Mouse (Mus musculus): Measurements from ENCODE around the gene Nmnat3. TPM values are rescaled to one million over a fixed set of nuclear protein-coding genes. Genes with fewer than 3 reads are reported as not detected.

The Nmnat3 gene
- polyA plus RNA-seq, 2 experiments, result 19.1 to 26.8 TPM

GRCm38 (mm10) chr9:98280162-98280561 is 7.1 kb upstream of the Nmnat3 start:
- TF ChIP-seq EP300 (IDR thresholded peaks at IDR 0.05; ENCODE audit: low read depth) (no peak), CTCF (IDR thresholded peaks at IDR 0.05; ENCODE audit: low read depth) (no peak)
- Histone ChIP-seq H3K9me3 (ENCODE audit: control insufficient read depth, low read length) (no peaks in the 10 kb centered on the region), H3K36me3 (replicated peaks; ENCODE audit: control insufficient read depth, insufficient read depth, low read depth) (no peaks in the 10 kb centered on the region), H3K27me3 (ENCODE audit: control insufficient read depth, insufficient read depth, low read length) (no peaks in the 10 kb centered on the region), H3K9ac (replicated peaks) (no peak overlapping the region), H3K4me3 (ENCODE audit: insufficient read depth in 1 of 2, low read depth in 2 of 2, low read length in 2 of 2) (no peak overlapping the region), H3K4me1 (replicated peaks; ENCODE audit: control insufficient read depth in 2 of 2, insufficient read depth in 2 of 2, low read length in 1 of 2) (no peaks in the 10 kb centered on the region), H3K27ac (no peak overlapping the region), H3K4me2 (ENCODE audit: low read depth) (no peak overlapping the region)
- 51% methylated on average over 5 of the region's 5 CpGs for WGBS (ENCODE audit: insufficient replicate concordance)
- ATAC-seq (ENCODE audit: insufficient read depth) (peak; percentile 61), DNase-seq (ENCODE audit: low read depth in 3 of 3, low spot score in 3 of 3) (peak in 1 of 3 experiments; percentile 7)

- no peaks in the 10 kb centered on the region for H3K4me1 ChIP-seq (replicated peaks; ENCODE audit: control insufficient read depth in 2 of 2, insufficient read depth in 2 of 2, low read length in 1 of 2)
- ATAC-seq (ENCODE audit: insufficient read depth) (no peak), DNase-seq (ENCODE audit: low read depth in 3 of 3, low spot score in 3 of 3) (no peak)
- H3K9me3 ChIP-seq (ENCODE audit: control insufficient read depth, low read length), result no peaks in the 10 kb centered on the region
- no peak overlapping the region for H3K4me2 ChIP-seq (ENCODE audit: low read depth)
- no peak overlapping the region for H3K9ac ChIP-seq (replicated peaks)
- no peak for TF ChIP-seq CTCF (IDR thresholded peaks at IDR 0.05; ENCODE audit: low read depth)
- no peak for TF ChIP-seq EP300 (IDR thresholded peaks at IDR 0.05; ENCODE audit: low read depth)
- peaks cover 3% of the 10 kb centered on the region; the same call in 1 of the 2 replicates for H3K27me3 ChIP-seq (ENCODE audit: control insufficient read depth, insufficient read depth, low read length)
- no peaks in the 10 kb centered on the region for H3K36me3 ChIP-seq (replicated peaks; ENCODE audit: control insufficient read depth, insufficient read depth, low read depth)
- no peak overlapping the region for H3K27ac ChIP-seq
- 59% methylated on average over 9 of the region's 9 CpGs for WGBS (ENCODE audit: insufficient replicate concordance)
- no peak overlapping the region for H3K4me3 ChIP-seq (ENCODE audit: insufficient read depth in 1 of 2, low read depth in 2 of 2, low read length in 2 of 2)
These were observed 1.5 kb upstream of the Nmnat3 start for GRCm38 (mm10) chr9:98285606-98286301.

- DNase-seq (ENCODE audit: low read depth in 3 of 3, low spot score in 3 of 3) (no peak), ATAC-seq (ENCODE audit: insufficient read depth) (no peak)
- Histone ChIP-seq H3K4me2 (ENCODE audit: low read depth) (no peak overlapping the region), H3K4me1 (replicated peaks; ENCODE audit: control insufficient read depth in 2 of 2, insufficient read depth in 2 of 2, low read length in 1 of 2) (no peaks in the 10 kb centered on the region), H3K27ac (no peak overlapping the region), H3K9me3 (ENCODE audit: control insufficient read depth, low read length) (no peaks in the 10 kb centered on the region), H3K27me3 (ENCODE audit: control insufficient read depth, insufficient read depth, low read length) (peaks cover 3% of the 10 kb centered on the region; the same call in 1 of the 2 replicates), H3K4me3 (ENCODE audit: insufficient read depth in 1 of 2, low read depth in 2 of 2, low read length in 2 of 2) (no peak overlapping the region), H3K9ac (replicated peaks) (no peak overlapping the region), H3K36me3 (replicated peaks; ENCODE audit: control insufficient read depth, insufficient read depth, low read depth) (no peaks in the 10 kb centered on the region)
- TF ChIP-seq EP300 (IDR thresholded peaks at IDR 0.05; ENCODE audit: low read depth) (no peak), CTCF (IDR thresholded peaks at IDR 0.05; ENCODE audit: low read depth) (no peak)
These were observed 2.4 kb downstream of the Nmnat3 start for GRCm38 (mm10) chr9:98289665-98290064.

GRCm38 (mm10) chr9:98290591-98290990 is 3.4 kb downstream of the Nmnat3 start:
- no peak for TF ChIP-seq EP300 (IDR thresholded peaks at IDR 0.05; ENCODE audit: low read depth)
- no peak for TF ChIP-seq CTCF (IDR thresholded peaks at IDR 0.05; ENCODE audit: low read depth)
- H3K36me3 ChIP-seq (replicated peaks; ENCODE audit: control insufficient read depth, insufficient read depth, low read depth), result no peaks in the 10 kb centered on the region
- ATAC-seq (ENCODE audit: insufficient read depth) (no peak), DNase-seq (ENCODE audit: low read depth in 3 of 3, low spot score in 3 of 3) (no peak)
- H3K4me3 ChIP-seq (ENCODE audit: insufficient read depth in 1 of 2, low read depth in 2 of 2, low read length in 2 of 2), result no peak overlapping the region
- peaks cover 3% of the 10 kb centered on the region; the same call in 1 of the 2 replicates for H3K27me3 ChIP-seq (ENCODE audit: control insufficient read depth, insufficient read depth, low read length)
- no peak overlapping the region for H3K27ac ChIP-seq
- no peak overlapping the region for H3K4me2 ChIP-seq (ENCODE audit: low read depth)
- H3K9me3 ChIP-seq (ENCODE audit: control insufficient read depth, low read length), result no peaks in the 10 kb centered on the region
- peaks cover 0 to under 1% of the 10 kb centered on the region in 2 experiments; a peak in 1 of 4 replicates for H3K4me1 ChIP-seq (replicated peaks; ENCODE audit: control insufficient read depth in 2 of 2, insufficient read depth in 2 of 2, low read length in 1 of 2)
- H3K9ac ChIP-seq (replicated peaks), result no peak overlapping the region
- WGBS (ENCODE audit: insufficient replicate concordance), result 68% methylated on average over 1 of the region's 1 CpGs

GRCm38 (mm10) chr9:98296383-98297201 is 9.4 kb downstream of the Nmnat3 start:
- Histone ChIP-seq H3K4me3 (ENCODE audit: insufficient read depth in 1 of 2, low read depth in 2 of 2, low read length in 2 of 2) (peak overlapping the region; percentile 80 to 87), H3K9ac (replicated peaks) (peak overlapping the region; percentile 93), H3K9me3 (ENCODE audit: control insufficient read depth, low read length) (no peaks in the 10 kb centered on the region), H3K27me3 (ENCODE audit: control insufficient read depth, insufficient read depth, low read length) (no peaks in the 10 kb centered on the region), H3K36me3 (replicated peaks; ENCODE audit: control insufficient read depth, insufficient read depth, low read depth) (peaks cover 7% of the 10 kb centered on the region), H3K4me2 (ENCODE audit: low read depth) (peak overlapping the region; percentile 84), H3K27ac (peak overlapping the region; percentile 93), H3K4me1 (replicated peaks; ENCODE audit: control insufficient read depth in 2 of 2, insufficient read depth in 2 of 2, low read length in 1 of 2) (peaks cover 28 to 30% of the 10 kb centered on the region in 2 experiments)
- peak; percentile 70 for ATAC-seq (ENCODE audit: insufficient read depth)
- peak; percentile 93 for DNase-seq (ENCODE audit: low read depth in 3 of 3, low spot score in 3 of 3)
- no peak for TF ChIP-seq CTCF (IDR thresholded peaks at IDR 0.05; ENCODE audit: low read depth)
- no peak for TF ChIP-seq EP300 (IDR thresholded peaks at IDR 0.05; ENCODE audit: low read depth)
- under 1% methylated on average over 56 of the region's 56 CpGs for WGBS (ENCODE audit: insufficient replicate concordance)

Data from liver, embryonic 14.5 days (tissue).